Mouse (Mus musculus): ENCODE data around the gene Pars2.

Pars2 gene

GRCm38 (mm10) chr4:106650833-106651527, at the start of gene Pars2:
Gene Pars2, plus strand, starts transcription at chr4:106651069.
- DNase-seq (ENCODE audit: low read depth, low spot score) = peak; percentile 96

- no peak for DNase-seq (ENCODE audit: low read depth, low spot score)
These were observed 44.0 kb upstream of the Pars2 start for GRCm38 (mm10) chr4:106606639-106607554.

GRCm38 (mm10) chr4:106607905-106608304, 43.0 kb upstream of the Pars2 start:
- DNase-seq (ENCODE audit: low read depth, low spot score) = no peak

GRCm38 (mm10) chr4:106613105-106613504, 37.8 kb upstream of the Pars2 start:
- no peak for DNase-seq (ENCODE audit: low read depth, low spot score)

GRCm38 (mm10) chr4:106613560-106613959, 37.3 kb upstream of the Pars2 start:
- DNase-seq (ENCODE audit: low read depth, low spot score) = no peak

GRCm38 (mm10) chr4:106614180-106614797, 36.6 kb upstream of the Pars2 start:
- DNase-seq (ENCODE audit: low read depth, low spot score) = no peak

GRCm38 (mm10) chr4:106614881-106615280, 36.0 kb upstream of the Pars2 start:
- DNase-seq (ENCODE audit: low read depth, low spot score) = no peak

GRCm38 (mm10) chr4:106615637-106616036, 35.2 kb upstream of the Pars2 start:
- DNase-seq (ENCODE audit: low read depth, low spot score) = no peak

- no peak for DNase-seq (ENCODE audit: low read depth, low spot score)
These were observed 33.8 kb upstream of the Pars2 start, which contains the start of gene Lexm for GRCm38 (mm10) chr4:106617056-106617455. Gene Lexm, minus strand, starts transcription at chr4:106617241.

- DNase-seq (ENCODE audit: low read depth, low spot score) = no peak
These were observed 32.0 kb upstream of the Pars2 start for GRCm38 (mm10) chr4:106618898-106619297.

- DNase-seq (ENCODE audit: low read depth, low spot score) = no peak
These were observed 29.4 kb upstream of the Pars2 start for GRCm38 (mm10) chr4:106621428-106621827.

GRCm38 (mm10) chr4:106622030-106622493, 28.8 kb upstream of the Pars2 start, which contains the start of gene Ttc22:
Gene Ttc22, plus strand, starts transcription at chr4:106622432.
- DNase-seq (ENCODE audit: low read depth, low spot score) = no peak

GRCm38 (mm10) chr4:106622712-106623111, 28.2 kb upstream of the Pars2 start:
- DNase-seq (ENCODE audit: low read depth, low spot score) = no peak

GRCm38 (mm10) chr4:106624271-106624670, 26.6 kb upstream of the Pars2 start:
- no peak for DNase-seq (ENCODE audit: low read depth, low spot score)

GRCm38 (mm10) chr4:106627809-106628208, 23.1 kb upstream of the Pars2 start:
- no peak for DNase-seq (ENCODE audit: low read depth, low spot score)

- DNase-seq (ENCODE audit: low read depth, low spot score) = no peak
These were observed 22.1 kb upstream of the Pars2 start for GRCm38 (mm10) chr4:106628650-106629360.

GRCm38 (mm10) chr4:106629374-106629773, 21.5 kb upstream of the Pars2 start:
- no peak for DNase-seq (ENCODE audit: low read depth, low spot score)

- DNase-seq (ENCODE audit: low read depth, low spot score) = peak; percentile 84
These were observed 20.3 kb upstream of the Pars2 start for GRCm38 (mm10) chr4:106630333-106631220.

GRCm38 (mm10) chr4:106632313-106632712, 18.6 kb upstream of the Pars2 start:
- DNase-seq (ENCODE audit: low read depth, low spot score) = no peak

All from brain, embryonic 18.5 days (tissue).